Mouse (Mus musculus): ENCODE results near the gene Plekho1.

DNA sequence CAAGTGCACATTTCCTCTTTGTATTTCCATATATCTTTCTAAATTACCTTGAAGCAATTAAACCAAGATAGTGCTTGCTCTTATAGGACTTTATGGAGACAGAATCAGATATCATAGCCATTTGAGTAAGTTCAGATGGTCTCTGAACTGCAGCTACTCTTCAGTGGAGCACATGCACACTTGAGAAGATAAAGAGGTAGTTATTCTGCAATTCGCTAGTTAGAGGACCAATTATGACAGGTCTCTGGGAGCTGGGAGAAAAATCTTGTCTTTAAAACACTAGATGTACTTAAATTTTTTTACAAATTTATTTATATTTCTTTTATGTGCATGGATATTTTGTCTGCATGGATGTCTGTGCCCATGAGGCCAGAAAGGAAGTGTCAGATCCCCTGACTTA lies 24.9 kb upstream of the Plekho1 start:
- TF ChIP-seq CTCF (IDR thresholded peaks at IDR 0.05; ENCODE audit: insufficient read depth, low read depth, low read length) = no peak
- TF ChIP-seq POLR2A (IDR thresholded peaks at IDR 0.05; ENCODE audit: insufficient read depth, low read depth, low read length) = no peak

Data from olfactory bulb, adult 2 months (tissue).